Mouse (Mus musculus): ENCODE data around the gene Phf23. TPM values are rescaled to one million over a fixed set of nuclear protein-coding genes. Genes with fewer than 3 reads are reported as not detected.

Gene Phf23
- polyA plus RNA-seq, 1 experiment, result 21.4 TPM

DNA sequence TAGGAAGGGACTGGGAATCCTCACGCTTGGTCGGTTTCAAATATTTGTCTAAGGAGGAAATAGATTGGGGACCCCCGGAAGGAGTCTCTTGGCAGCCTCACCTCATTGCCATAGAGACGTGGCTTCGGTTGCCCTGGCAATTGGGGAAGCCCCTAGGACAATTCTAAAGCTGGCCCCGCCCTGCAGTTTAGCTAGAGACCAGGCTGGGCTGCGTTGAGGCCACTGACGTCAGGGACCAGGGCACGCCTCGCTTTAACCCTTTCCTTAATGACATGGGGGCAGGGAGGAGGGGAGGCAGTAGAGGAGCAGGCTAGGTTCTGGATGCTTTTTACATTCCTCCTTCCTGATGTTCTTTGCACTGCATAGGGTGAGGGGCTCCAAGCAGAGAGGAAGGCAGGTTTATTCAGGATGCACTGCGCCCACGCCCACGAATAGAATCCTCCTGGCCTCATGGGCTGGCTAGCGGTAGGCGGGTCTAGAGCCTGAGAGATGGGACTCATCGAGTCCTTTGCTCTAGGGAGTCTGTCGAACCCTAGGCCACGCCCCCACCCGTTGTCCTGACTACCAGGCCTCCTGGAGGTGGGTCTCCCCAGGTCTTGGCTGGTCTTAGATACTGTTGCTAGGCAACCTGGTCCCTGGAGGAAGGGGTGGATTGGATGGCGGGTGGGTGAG is 33.7 kb downstream of the Phf23 start:
- Histone ChIP-seq H3K4me3 (ENCODE audit: insufficient read depth, low read depth, low read length) (no peak overlapping the region), H3K36me3 (ENCODE audit: control insufficient read depth, insufficient read depth, low read length) (no peaks in the 10 kb centered on the region)
- DNase-seq, result peak; percentile 36

DNA sequence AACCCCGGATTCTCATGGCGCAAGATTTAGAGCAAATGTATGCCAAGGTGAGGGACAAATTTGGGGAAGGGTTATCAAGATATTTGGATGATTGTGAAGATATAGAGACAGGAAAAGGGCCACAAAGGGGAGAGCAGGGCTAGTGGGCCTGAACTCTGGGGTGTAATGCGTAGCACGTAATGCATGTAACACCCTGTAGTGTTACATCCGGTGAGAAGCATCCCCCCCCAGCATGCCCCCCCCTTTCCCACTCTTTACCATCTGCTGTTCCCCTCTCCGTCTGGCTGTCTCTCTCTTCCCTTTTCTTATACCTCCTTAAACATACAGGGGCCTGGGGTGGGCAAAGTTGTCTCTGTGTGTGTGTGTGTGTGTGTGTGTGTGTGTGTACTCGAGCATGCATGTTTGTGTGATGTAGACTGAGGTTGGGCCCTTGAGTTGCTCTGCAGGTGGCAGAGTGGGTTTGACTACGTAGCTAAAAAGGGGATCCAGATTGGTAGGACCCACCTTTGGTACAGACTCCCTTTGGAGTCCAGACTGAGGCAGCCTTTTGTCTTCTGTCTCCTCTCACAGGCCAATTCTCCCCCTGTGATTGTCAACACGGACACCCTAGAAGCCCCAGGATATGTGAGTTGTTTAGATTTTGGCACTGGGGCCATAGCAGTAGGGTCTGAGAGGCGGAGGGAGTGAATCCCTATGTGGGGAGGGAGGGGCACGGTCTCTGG is 34.4 kb downstream of the Phf23 start:
- no peak for TF ChIP-seq POLR2A (IDR thresholded peaks at IDR 0.05; ENCODE audit: low read depth, low read length)
- TF ChIP-seq CTCF (conservative IDR thresholded peaks at IDR 0.05; ENCODE audit: insufficient read depth, insufficient read length, low read depth, low read length), result no peak
- no peaks in the 10 kb centered on the region for H3K36me3 ChIP-seq (ENCODE audit: control insufficient read depth, insufficient read depth, low read length)
- WGBS, result 57% methylated on average over 11 of the region's 11 CpGs
- no peak for DNase-seq
- H3K27ac ChIP-seq (ENCODE audit: insufficient read depth, low read depth, low read length), result no peak overlapping the region
- no peaks in the 10 kb centered on the region for H3K27me3 ChIP-seq (replicated peaks; ENCODE audit: control insufficient read depth, insufficient read depth, low read length)
- no peaks in the 10 kb centered on the region for H3K4me1 ChIP-seq (ENCODE audit: control insufficient read depth, insufficient read depth, low read length)
- H3K4me3 ChIP-seq (ENCODE audit: insufficient read depth, low read depth, low read length), result no peak overlapping the region

More for the DNA sequence above, 33.7 kb downstream of the Phf23 start:
- TF ChIP-seq CTCF (conservative IDR thresholded peaks at IDR 0.05; ENCODE audit: insufficient read depth, insufficient read length, low read depth, low read length), result no peak
- no peak for TF ChIP-seq POLR2A (IDR thresholded peaks at IDR 0.05; ENCODE audit: low read depth, low read length)
- Histone ChIP-seq H3K27ac (ENCODE audit: insufficient read depth, low read depth, low read length) (no peak overlapping the region), H3K4me1 (ENCODE audit: control insufficient read depth, insufficient read depth, low read length) (no peaks in the 10 kb centered on the region), H3K27me3 (replicated peaks; ENCODE audit: control insufficient read depth, insufficient read depth, low read length) (no peaks in the 10 kb centered on the region)
- WGBS, result 11% methylated on average over 20 of the region's 20 CpGs

GRCm38 (mm10) chr11:70030651-70031320 is 35.2 kb downstream of the Phf23 start:
- Histone ChIP-seq H3K27me3 (replicated peaks; ENCODE audit: control insufficient read depth, insufficient read depth, low read length) (no peaks in the 10 kb centered on the region), H3K4me1 (ENCODE audit: control insufficient read depth, insufficient read depth, low read length) (no peaks in the 10 kb centered on the region), H3K4me3 (ENCODE audit: insufficient read depth, low read depth, low read length) (no peak overlapping the region), H3K36me3 (ENCODE audit: control insufficient read depth, insufficient read depth, low read length) (no peaks in the 10 kb centered on the region), H3K27ac (ENCODE audit: insufficient read depth, low read depth, low read length) (no peak overlapping the region)
- DNase-seq, result no peak
- 95% methylated on average over 28 of the region's 28 CpGs for whole genome bisulfite sequencing
- TF ChIP-seq POLR2A (IDR thresholded peaks at IDR 0.05; ENCODE audit: low read depth, low read length) (no peak), CTCF (conservative IDR thresholded peaks at IDR 0.05; ENCODE audit: insufficient read depth, insufficient read length, low read depth, low read length) (no peak)

- WGBS, result 97% methylated on average over 11 of the region's 11 CpGs
- H3K27me3 ChIP-seq (replicated peaks; ENCODE audit: control insufficient read depth, insufficient read depth, low read length), result no peaks in the 10 kb centered on the region
- no peak overlapping the region for H3K4me3 ChIP-seq (ENCODE audit: insufficient read depth, low read depth, low read length)
- DNase-seq, result no peak
- no peaks in the 10 kb centered on the region for H3K4me1 ChIP-seq (ENCODE audit: control insufficient read depth, insufficient read depth, low read length)
- H3K27ac ChIP-seq (ENCODE audit: insufficient read depth, low read depth, low read length), result no peak overlapping the region
- TF ChIP-seq POLR2A (IDR thresholded peaks at IDR 0.05; ENCODE audit: low read depth, low read length) (no peak), CTCF (conservative IDR thresholded peaks at IDR 0.05; ENCODE audit: insufficient read depth, insufficient read length, low read depth, low read length) (no peak)
- H3K36me3 ChIP-seq (ENCODE audit: control insufficient read depth, insufficient read depth, low read length), result no peaks in the 10 kb centered on the region
Observed at GRCm38 (mm10) chr11:70031321-70031670, 35.7 kb downstream of the Phf23 start.

- no peak overlapping the region for H3K4me3 ChIP-seq (ENCODE audit: insufficient read depth, low read depth, low read length)
- no peak for TF ChIP-seq CTCF (conservative IDR thresholded peaks at IDR 0.05; ENCODE audit: insufficient read depth, insufficient read length, low read depth, low read length)
- TF ChIP-seq POLR2A (IDR thresholded peaks at IDR 0.05; ENCODE audit: low read depth, low read length), result no peak
- 63% methylated on average over 7 of the region's 7 CpGs for WGBS
- H3K27ac ChIP-seq (ENCODE audit: insufficient read depth, low read depth, low read length), result 0 out of 2 replicates have a peak overlapping the region, but pooled peaks have one; percentile 19
- no peak for DNase-seq
- H3K36me3 ChIP-seq (ENCODE audit: control insufficient read depth, insufficient read depth, low read length), result no peaks in the 10 kb centered on the region
- H3K4me1 ChIP-seq (ENCODE audit: control insufficient read depth, insufficient read depth, low read length), result no peaks in the 10 kb centered on the region
- H3K27me3 ChIP-seq (replicated peaks; ENCODE audit: control insufficient read depth, insufficient read depth, low read length), result no peaks in the 10 kb centered on the region
Observed at GRCm38 (mm10) chr11:70038174-70038573, 42.6 kb downstream of the Phf23 start.

GRCm38 (mm10) chr11:70039631-70040030 is 44.1 kb downstream of the Phf23 start:
- Histone ChIP-seq H3K4me3 (ENCODE audit: insufficient read depth, low read depth, low read length) (no peak overlapping the region), H3K4me1 (ENCODE audit: control insufficient read depth, insufficient read depth, low read length) (no peaks in the 10 kb centered on the region), H3K27ac (ENCODE audit: insufficient read depth, low read depth, low read length) (no peak overlapping the region), H3K27me3 (replicated peaks; ENCODE audit: control insufficient read depth, insufficient read depth, low read length) (no peaks in the 10 kb centered on the region), H3K36me3 (ENCODE audit: control insufficient read depth, insufficient read depth, low read length) (no peaks in the 10 kb centered on the region)
- no peak for TF ChIP-seq CTCF (conservative IDR thresholded peaks at IDR 0.05; ENCODE audit: insufficient read depth, insufficient read length, low read depth, low read length)
- no peak for TF ChIP-seq POLR2A (IDR thresholded peaks at IDR 0.05; ENCODE audit: low read depth, low read length)
- no peak for DNase-seq
- WGBS, result 93% methylated on average over 10 of the region's 10 CpGs

DNA sequence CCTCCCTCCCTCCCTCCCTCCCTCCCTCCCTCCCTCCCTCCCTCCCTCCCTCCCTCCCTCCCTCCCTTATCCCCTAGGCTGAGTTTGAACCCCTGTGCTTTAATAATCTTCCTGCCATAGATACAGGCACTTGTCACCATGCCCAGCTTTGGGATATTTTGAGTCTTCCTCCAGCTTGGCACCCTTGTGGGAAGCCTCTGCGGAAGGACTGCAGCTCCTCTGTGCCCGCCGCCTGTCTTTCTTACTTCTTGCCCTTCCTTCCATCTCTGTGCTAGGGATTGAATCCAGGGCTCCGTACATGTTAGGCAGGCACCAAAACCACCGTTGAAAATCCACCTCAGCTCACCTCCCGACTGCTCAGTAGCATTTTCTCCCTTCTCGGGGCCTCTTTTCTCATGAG is 44.6 kb downstream of the Phf23 start:
- Histone ChIP-seq H3K27me3 (replicated peaks; ENCODE audit: control insufficient read depth, insufficient read depth, low read length) (no peaks in the 10 kb centered on the region), H3K4me3 (ENCODE audit: insufficient read depth, low read depth, low read length) (no peak overlapping the region), H3K27ac (ENCODE audit: insufficient read depth, low read depth, low read length) (no peak overlapping the region), H3K36me3 (ENCODE audit: control insufficient read depth, insufficient read depth, low read length) (no peaks in the 10 kb centered on the region), H3K4me1 (ENCODE audit: control insufficient read depth, insufficient read depth, low read length) (no peaks in the 10 kb centered on the region)
- 87% methylated on average over 7 of the region's 7 CpGs for WGBS
- TF ChIP-seq CTCF (conservative IDR thresholded peaks at IDR 0.05; ENCODE audit: insufficient read depth, insufficient read length, low read depth, low read length) (no peak), POLR2A (IDR thresholded peaks at IDR 0.05; ENCODE audit: low read depth, low read length) (no peak)
- no peak for DNase-seq
